Mouse (Mus musculus) testis, adult 10 weeks (tissue): ENCODE data around the gene Ffar2. TPM values are rescaled to one million over a fixed set of nuclear protein-coding genes. Genes with fewer than 3 reads are reported as not detected.

Source experiments
- polyA plus RNA-seq: library from polyadenylated mRNA; stranded (reverse); fragments of 350-450 nt; fragmentation: Illumina TruSeq; extraction: RNeasy Lipid Tissue Mini Kit (QIAGEN cat#74804); gene quantifications from one replicate; pipeline ENCODE4 v1.2.3, GENCODE M21; 2014; ENCODE audit warnings: low read depth, low replicate concordance

Gene Ffar2
- not detected for polyA plus RNA-seq

DNA sequence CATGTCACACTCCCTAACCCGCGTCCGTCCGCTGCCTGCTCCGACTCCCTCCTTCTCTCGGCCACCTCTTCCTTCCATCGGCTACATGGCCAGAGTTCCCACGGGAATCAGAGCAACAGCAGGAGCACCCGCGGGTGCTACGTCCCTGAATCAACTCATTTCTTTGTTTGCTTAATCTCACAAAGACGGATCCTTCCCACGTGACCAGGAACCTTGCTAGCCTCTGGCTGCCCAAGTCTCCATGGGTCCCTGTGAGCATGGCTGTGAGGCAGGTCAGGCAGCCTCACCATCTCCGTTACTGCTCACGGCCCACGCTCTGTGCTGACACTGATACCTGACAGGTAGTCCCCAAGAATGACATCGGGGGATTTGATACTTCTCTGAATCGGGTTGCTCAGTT, at the start of gene Ffar2:
Gene Ffar2 (minus strand): TSS at position 101 of the 400 bp plus-strand sequence.

DNA sequence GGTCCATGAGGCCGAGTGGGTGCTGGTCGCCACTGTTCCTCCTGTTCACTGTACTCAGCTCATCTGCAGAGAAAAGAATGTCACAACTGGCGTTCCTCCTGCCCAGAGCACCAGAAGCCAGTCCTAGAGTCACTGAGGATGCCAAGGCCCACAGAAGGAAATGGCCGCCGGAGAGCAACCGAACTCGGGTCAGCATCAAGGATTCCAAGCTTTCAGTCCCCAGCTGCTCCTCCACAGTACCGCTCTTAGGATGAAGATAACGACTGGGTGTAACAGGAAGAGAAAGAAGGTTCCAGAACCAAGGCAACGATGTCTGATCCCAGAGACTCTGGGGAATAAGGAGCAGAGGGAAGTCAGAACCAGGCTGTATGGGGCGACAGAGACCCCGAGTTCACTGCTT, 37.9 kb upstream of the Ffar2 start, which contains the start of gene Ffar1:
Gene Ffar1 (minus strand): TSS at position 101 of the 400 bp plus-strand sequence.

DNA sequence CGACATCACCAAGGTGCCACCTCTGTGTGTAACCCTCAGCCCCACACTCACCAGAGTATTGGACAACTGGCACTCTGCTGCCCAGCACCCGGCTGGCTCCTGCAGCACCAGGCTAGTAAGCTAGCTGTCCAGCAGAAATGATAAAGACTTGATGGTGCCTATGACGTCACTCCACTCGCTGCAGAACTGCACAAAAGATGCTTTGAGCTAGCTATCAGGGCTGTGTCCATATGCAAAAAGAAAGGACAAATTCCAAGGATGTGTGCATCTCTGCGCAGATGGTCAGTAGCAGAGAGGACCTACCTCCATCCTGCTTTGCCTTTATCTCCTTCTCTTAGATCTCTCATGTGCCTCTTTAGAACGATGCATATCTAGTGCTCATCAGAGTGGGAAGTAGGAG, 32.5 kb upstream of the Ffar2 start, which contains the start of gene Ffar3:
Gene Ffar3 (minus strand): TSS at position 101 of the 400 bp plus-strand sequence.

DNA sequence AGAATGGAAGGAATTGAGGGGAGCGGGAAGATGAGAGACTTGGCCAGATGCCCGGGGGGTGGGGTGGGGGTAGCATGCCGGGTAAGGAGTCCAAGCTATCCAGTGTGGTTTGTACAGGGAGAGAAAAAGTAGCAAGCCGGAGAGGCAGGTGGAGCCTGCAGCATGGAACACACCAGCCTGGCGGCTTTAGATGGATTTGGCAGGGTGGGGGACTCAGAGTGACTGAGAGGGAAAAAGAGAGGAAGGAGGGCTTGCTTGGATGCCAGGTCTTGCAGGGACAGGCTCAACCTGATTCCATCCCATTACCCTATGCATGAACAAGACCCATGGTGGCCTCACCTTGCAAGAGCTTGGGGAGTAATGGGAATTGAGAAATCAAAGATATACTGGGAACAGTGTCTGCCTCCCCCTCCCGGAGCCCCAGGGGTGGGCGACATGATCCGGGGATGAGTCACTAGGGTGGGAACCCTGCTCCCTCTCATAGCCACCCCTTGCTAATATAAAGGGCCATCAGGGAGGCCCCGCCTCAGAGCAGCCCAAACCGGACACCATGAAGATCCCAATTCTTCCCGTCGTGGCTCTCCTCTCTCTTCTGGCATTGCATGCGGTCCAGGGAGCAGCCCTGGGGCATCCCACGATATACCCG, 36.1 kb downstream of the Ffar2 start, which contains the start of gene Krtdap:
Gene Krtdap (plus strand): TSS at position 520 of the 646 bp plus-strand sequence.

Other genes with a start within 250 kb of the Ffar2 start
- 7.6 TPM for gene Kmt2b, start 235.0 kb downstream of the Ffar2 start, polyA plus RNA-seq
- 21.3 TPM for gene Zbtb32, start 224.9 kb downstream of the Ffar2 start, polyA plus RNA-seq
- not detected for gene Upk1a, start 210.9 kb downstream of the Ffar2 start, polyA plus RNA-seq
- 113 TPM for gene Cox6b1, start 197.6 kb downstream of the Ffar2 start, polyA plus RNA-seq
- gene Etv2, start 187.9 kb downstream of the Ffar2 start, polyA plus RNA-seq = not detected
- gene Rbm42, start 173.5 kb downstream of the Ffar2 start, polyA plus RNA-seq = 0.29 TPM
- gene Haus5, start 158.8 kb downstream of the Ffar2 start, polyA plus RNA-seq = 7.4 TPM
- gene Pmis2, start 152.2 kb downstream of the Ffar2 start, polyA plus RNA-seq = 380 TPM
- gene 2200002J24Rik, start 124.8 kb downstream of the Ffar2 start, polyA plus RNA-seq = 6.8 TPM
- gene Atp4a, start 111.6 kb downstream of the Ffar2 start, polyA plus RNA-seq = 0.25 TPM
- 14.5 TPM for gene Tmem147, start 94.2 kb downstream of the Ffar2 start, polyA plus RNA-seq
- 629 TPM for gene Gapdhs, start 80.1 kb downstream of the Ffar2 start, polyA plus RNA-seq
- gene Sbsn, start 72.3 kb downstream of the Ffar2 start, polyA plus RNA-seq = 0.59 TPM
- gene Dmkn, start 60.0 kb downstream of the Ffar2 start, polyA plus RNA-seq = 5.9 TPM
- not detected for gene Krtdap, start 35.9 kb downstream of the Ffar2 start, polyA plus RNA-seq
- gene Ffar3, start 32.4 kb upstream of the Ffar2 start, polyA plus RNA-seq = not detected
- 0.17 TPM for gene Ffar1, start 37.8 kb upstream of the Ffar2 start, polyA plus RNA-seq
- not detected for gene Cd22, start 56.6 kb upstream of the Ffar2 start, polyA plus RNA-seq
- 0.95 TPM for gene Mag, start 91.1 kb upstream of the Ffar2 start, polyA plus RNA-seq
- gene Hamp2, start 100.9 kb upstream of the Ffar2 start, polyA plus RNA-seq = not detected
- not detected for gene Hamp, start 120.3 kb upstream of the Ffar2 start, polyA plus RNA-seq
- gene Usf2, start 133.0 kb upstream of the Ffar2 start, polyA plus RNA-seq = 16.6 TPM
- 0.92 TPM for gene Lsr, start 149.7 kb upstream of the Ffar2 start, polyA plus RNA-seq
- gene Fam187b, start 150.0 kb upstream of the Ffar2 start, polyA plus RNA-seq = 177 TPM
- 1.5 TPM for gene Fxyd5, start 218.7 kb upstream of the Ffar2 start, polyA plus RNA-seq
- not detected for gene Fxyd7, start 227.7 kb upstream of the Ffar2 start, polyA plus RNA-seq
- gene Fxyd1, start 233.4 kb upstream of the Ffar2 start, polyA plus RNA-seq = 4.5 TPM
- 0.70 TPM for gene Lgi4, start 235.6 kb upstream of the Ffar2 start, polyA plus RNA-seq